Mouse (Mus musculus) liver, embryonic 11.5 days (tissue): ENCODE results near the gene 6030458C11Rik. TPM values are rescaled to one million over a fixed set of nuclear protein-coding genes. Genes with fewer than 3 reads are reported as not detected.

Source experiments
- ATAC-seq: fragments of 200-750 bp; cut with Nextera tagmentation; replicated peaks from 2 replicates; pipeline ENCODE4 v1.8.0; 2017; ENCODE audit warnings: moderate number of reproducible peaks, mild to moderate bottlenecking, moderate TSS enrichment, moderate library complexity; ENCODE audit not compliant: low FRiP score
- DNase-seq: peaks from one replicate; pipeline ENCODE4 v3.0.0-alpha.2; 2017; ENCODE audit warnings: low spot score
- H3K27ac ChIP-seq: fragments of 300-500 bp; sonication (generic); 2 replicates; pipeline ENCODE4 v1.5.1; 2014; ENCODE audit warnings: mild to moderate bottlenecking, low read depth, low read length, control low read depth
- H3K27me3 ChIP-seq: fragments of 300-500 bp; sonication (generic); replicated peaks from 2 replicates; pipeline ENCODE4 v1.6.1; 2014; ENCODE audit warnings: low read length, mixed read lengths; ENCODE audit not compliant: control insufficient read depth, insufficient read depth
- H3K36me3 ChIP-seq: fragments of 300-500 bp; sonication (generic); 2 replicates; pipeline ENCODE4 v1.6.1; 2014; ENCODE audit warnings: mild to moderate bottlenecking, low read length, moderate library complexity, mixed read lengths; ENCODE audit not compliant: control insufficient read depth, insufficient read depth
- H3K4me1 ChIP-seq: fragments of 300-500 bp; sonication (generic); replicated peaks from 2 replicates; pipeline ENCODE4 v1.6.1; 2014; ENCODE audit warnings: low read length, mixed read lengths; ENCODE audit not compliant: control insufficient read depth, insufficient read depth
- H3K4me2 ChIP-seq: fragments of 300-500 bp; sonication (generic); 2 replicates; pipeline ENCODE4 v1.6.1; 2014; ENCODE audit warnings: mild to moderate bottlenecking, control low read depth, moderate library complexity
- H3K4me3 ChIP-seq: fragments of 300-500 bp; sonication (generic); 2 replicates; pipeline ENCODE4 v1.5.1; 2014; ENCODE audit warnings: low read depth, low read length, control low read depth
- H3K9ac ChIP-seq: fragments of 300-500 bp; sonication (generic); 2 replicates; pipeline ENCODE4 v1.6.1; 2014; ENCODE audit warnings: low read depth, low read length, control low read depth
- H3K9me3 ChIP-seq: fragments of 300-500 bp; sonication (generic); 2 replicates; pipeline ENCODE4 v1.6.1; 2016; ENCODE audit warnings: low read length, inconsistent platforms, mixed read lengths; ENCODE audit not compliant: control insufficient read depth
- WGBS: fragments of 180-500 bp; shearing (Covaris S2); extraction: QIAGEN DNeasy Blood & Tissue Kit; methylation state at CpG from one replicate; pipeline ENCODE4 v1.1.7; 2014; 5-methylcytosine and 5-hydroxymethylcytosine counted together
- polyA plus RNA-seq: library from polyadenylated mRNA; unstranded; fragments of >200 nt; fragmentation: Nextera tagmentation; extraction: Ambion mirVana; gene quantifications from 2 replicates; pipeline ENCODE4 v1.2.1, GENCODE M21; 2014

6030458C11Rik gene
- polyA plus RNA-seq, result 54.8 and 60.1 TPM in 2 replicates

DNA sequence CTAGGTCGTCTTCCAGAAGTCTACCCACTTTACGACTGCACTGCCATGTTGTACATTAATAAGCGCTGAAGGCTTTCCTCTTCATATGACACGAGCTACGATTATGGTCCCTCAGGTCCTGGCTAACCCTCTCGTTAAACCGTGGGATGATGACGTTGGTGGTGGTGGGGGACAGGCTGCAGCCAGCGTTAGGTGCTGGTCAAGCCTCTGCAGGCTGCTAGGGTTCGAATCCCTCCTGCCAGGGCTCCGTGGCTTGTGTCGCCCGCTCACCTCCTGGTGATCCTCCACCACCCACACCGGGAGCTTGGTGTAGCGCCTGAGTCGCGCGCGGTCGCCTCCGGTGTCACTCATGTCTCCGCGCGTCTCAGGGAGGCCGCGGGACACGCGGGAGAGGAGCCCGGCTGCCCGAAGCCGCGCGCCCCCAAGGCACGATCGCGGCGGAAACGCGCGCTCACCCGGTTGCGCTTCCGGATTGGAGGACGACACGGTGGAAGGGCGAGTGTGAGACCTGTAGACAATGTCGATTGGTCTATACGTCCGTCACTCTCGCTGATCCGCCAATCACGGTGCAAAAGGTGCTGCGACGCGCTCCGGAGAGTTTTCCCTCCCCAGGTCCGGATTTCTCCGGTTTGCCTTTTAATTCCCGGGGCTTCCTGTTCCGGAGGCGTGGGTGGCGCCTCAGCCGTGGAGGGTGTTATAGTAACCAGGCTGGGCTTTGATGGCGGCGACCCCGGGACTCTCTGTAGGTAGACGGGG, at the start of gene 6030458C11Rik, which contains the start of gene Drosha:
6030458C11Rik (minus strand) TSS at position 453 of the 756 bp plus-strand sequence.
Drosha (plus strand) TSS at position 619 of the 756 bp plus-strand sequence.
- Histone ChIP-seq H3K36me3 (peaks cover 18% of the 10 kb centered on the region), H3K4me3 (peak within 1 kb of the TSS; percentile 82), H3K4me1 (peaks cover 12% of the 10 kb centered on the region), H3K4me2 (peak within 1 kb of the TSS; percentile 79), H3K9ac (peak within 1 kb of the TSS; percentile 92), H3K27ac (peak within 1 kb of the TSS; percentile 91), H3K27me3 (no peaks in the 10 kb centered on the region), H3K9me3 (no peaks in the 10 kb centered on the region)
- under 1% methylated on average over 67 of the region's 67 CpGs for WGBS
- ATAC-seq (peak; percentile 97), DNase-seq (peak; percentile 89)

DNA sequence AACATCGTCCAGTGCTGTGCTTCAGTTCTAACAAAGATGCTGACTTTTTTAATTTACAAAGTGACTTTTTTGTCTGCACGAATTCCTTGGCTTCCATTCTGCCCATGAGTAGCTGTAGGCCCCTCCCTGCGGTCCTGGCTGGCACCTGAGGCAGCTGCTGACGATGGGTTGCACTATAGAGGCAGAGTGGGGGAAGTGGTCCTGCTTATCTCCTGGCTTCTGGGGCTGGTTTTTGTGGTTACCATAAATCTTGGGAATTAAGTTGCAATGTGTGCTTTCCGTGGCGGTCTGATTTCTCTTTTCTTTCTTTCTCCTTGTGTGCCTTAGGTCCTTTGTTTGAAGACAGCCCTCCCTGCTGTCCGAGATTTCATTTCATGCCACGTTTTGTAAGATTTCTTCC, 42.8 kb upstream of the 6030458C11Rik start:
- WGBS, result 61% methylated on average over 8 of the region's 8 CpGs
- no peak overlapping the region for H3K27ac ChIP-seq
- no peak overlapping the region for H3K4me2 ChIP-seq
- no peak overlapping the region for H3K9ac ChIP-seq
- H3K36me3 ChIP-seq, result peaks cover 20% of the 10 kb centered on the region; the same call in 1 of the 2 replicates
- ATAC-seq (no peak), DNase-seq (no peak)
- H3K4me3 ChIP-seq, result no peak overlapping the region
- peaks cover 3% of the 10 kb centered on the region; the same call in 1 of the 2 replicates for H3K4me1 ChIP-seq
- no peaks in the 10 kb centered on the region for H3K27me3 ChIP-seq
- no peaks in the 10 kb centered on the region for H3K9me3 ChIP-seq

DNA sequence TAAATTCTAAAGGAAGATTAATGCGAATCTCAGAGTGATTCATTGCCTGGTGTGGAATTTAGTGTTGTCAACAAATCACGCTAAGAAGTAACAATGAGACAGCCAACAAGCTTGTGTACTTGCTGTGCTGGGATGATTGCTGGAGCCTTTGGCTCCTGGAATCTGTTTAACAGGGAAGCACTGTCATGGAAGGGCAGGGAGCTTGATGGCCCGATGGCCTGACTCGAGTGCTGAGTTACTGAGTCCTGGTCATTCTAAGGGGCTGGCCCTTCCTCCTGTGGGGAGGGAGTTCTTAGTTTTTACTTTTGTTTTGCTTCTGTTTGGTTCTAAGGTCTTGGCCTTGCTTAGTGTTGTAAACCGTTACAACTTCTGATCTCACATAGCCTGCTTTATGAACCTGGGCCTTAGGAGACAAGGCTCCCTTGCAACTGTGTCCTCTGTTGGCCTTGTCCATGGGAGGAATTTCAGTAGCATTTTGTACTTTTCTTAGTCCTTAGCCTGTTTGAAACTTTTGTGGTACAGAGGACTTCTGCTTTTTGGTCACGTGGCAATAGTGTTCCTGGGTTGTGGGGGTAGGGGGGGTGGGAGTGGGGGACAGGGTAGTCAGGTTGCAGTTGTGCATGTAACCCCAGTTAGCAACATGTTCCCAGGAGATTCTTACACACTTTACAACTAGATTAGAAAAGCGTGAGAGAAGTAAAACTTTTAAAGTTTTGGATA, 41.3 kb upstream of the 6030458C11Rik start:
- Histone ChIP-seq H3K27me3 (no peaks in the 10 kb centered on the region), H3K9ac (no peak overlapping the region), H3K27ac (no peak overlapping the region), H3K9me3 (no peaks in the 10 kb centered on the region), H3K36me3 (peaks cover 24% of the 10 kb centered on the region; the same call in 1 of the 2 replicates), H3K4me3 (no peak overlapping the region), H3K4me1 (peaks cover 3% of the 10 kb centered on the region; the same call in 1 of the 2 replicates), H3K4me2 (no peak overlapping the region)
- WGBS, result 72% methylated on average over 7 of the region's 7 CpGs
- DNase-seq (no peak), ATAC-seq (no peak)

DNA sequence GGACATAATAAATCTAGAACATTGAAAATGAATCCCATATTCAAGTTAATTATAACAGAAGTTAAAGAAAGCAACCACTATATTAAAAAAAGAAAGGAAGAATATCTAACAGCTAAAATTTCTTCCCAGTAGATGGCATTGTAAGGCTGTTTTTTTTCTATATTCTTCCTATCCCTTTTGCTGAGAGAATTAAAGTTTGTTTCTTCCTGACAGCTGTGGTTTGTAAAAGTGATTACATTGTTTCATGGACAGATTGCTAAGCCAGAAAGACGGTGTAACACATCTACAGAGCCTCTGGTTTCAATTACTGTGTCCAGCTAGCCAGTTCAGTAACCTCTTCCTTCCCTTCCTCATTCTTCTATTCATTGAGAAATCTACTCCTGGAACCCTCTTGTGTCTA, 39.2 kb upstream of the 6030458C11Rik start:
- Histone ChIP-seq H3K27me3 (no peaks in the 10 kb centered on the region), H3K4me3 (no peak overlapping the region), H3K36me3 (peaks cover 25% of the 10 kb centered on the region; the same call in 1 of the 2 replicates), H3K4me2 (no peak overlapping the region), H3K27ac (no peak overlapping the region), H3K4me1 (peaks cover 6% of the 10 kb centered on the region; the same call in 1 of the 2 replicates), H3K9ac (no peak overlapping the region), H3K9me3 (no peaks in the 10 kb centered on the region)
- no peak for DNase-seq
- no peak for ATAC-seq
- 76% methylated on average over 1 of the region's 1 CpGs for WGBS

DNA sequence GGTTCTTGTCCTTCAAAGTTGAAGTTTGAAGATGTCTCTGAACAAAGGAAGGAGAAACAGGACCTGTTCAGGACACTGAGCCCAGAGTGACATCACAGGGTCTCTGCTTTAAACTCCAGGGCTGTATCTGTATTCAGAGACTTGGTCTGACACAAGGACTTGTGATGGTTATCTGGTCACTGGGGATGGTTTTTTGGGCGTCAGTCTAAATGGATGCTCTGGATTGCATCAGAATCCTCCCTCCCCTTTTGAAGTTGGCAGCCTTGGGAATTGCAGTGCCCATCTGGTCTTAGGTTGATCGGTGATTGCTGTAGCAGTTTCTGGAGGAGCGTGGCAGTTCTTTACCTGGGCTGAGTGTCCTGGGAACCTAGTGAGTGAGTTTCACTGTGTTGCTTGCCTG, 37.6 kb upstream of the 6030458C11Rik start:
- no peak overlapping the region for H3K27ac ChIP-seq
- H3K4me2 ChIP-seq, result no peak overlapping the region
- peaks cover 22% of the 10 kb centered on the region; the same call in 1 of the 2 replicates for H3K36me3 ChIP-seq
- peaks cover 17% of the 10 kb centered on the region; the same call in 1 of the 2 replicates for H3K4me1 ChIP-seq
- WGBS, result 76% methylated on average over 3 of the region's 3 CpGs
- ATAC-seq (no peak), DNase-seq (no peak)
- H3K9ac ChIP-seq, result no peak overlapping the region
- H3K27me3 ChIP-seq, result no peaks in the 10 kb centered on the region
- H3K4me3 ChIP-seq, result no peak overlapping the region
- no peaks in the 10 kb centered on the region for H3K9me3 ChIP-seq

- ATAC-seq (peak; percentile 65; the same call in 1 of the 2 replicates), DNase-seq (no peak)
- Histone ChIP-seq H3K9me3 (no peaks in the 10 kb centered on the region), H3K4me2 (peak overlapping the region; percentile 38), H3K36me3 (peaks cover 32% of the 10 kb centered on the region; the same call in 1 of the 2 replicates), H3K4me1 (peaks cover 17% of the 10 kb centered on the region; the same call in 1 of the 2 replicates), H3K27me3 (no peaks in the 10 kb centered on the region), H3K4me3 (no peak overlapping the region), H3K27ac (peak overlapping the region; percentile 78), H3K9ac (peak overlapping the region; percentile 32)
- WGBS, result 69% methylated on average over 3 of the region's 3 CpGs
Measured at GRCm38 (mm10) chr15:12858645-12859044, 34.2 kb upstream of the 6030458C11Rik start.

GRCm38 (mm10) chr15:12857840-12858516, 33.5 kb upstream of the 6030458C11Rik start:
- ATAC-seq (peak; percentile 90), DNase-seq (no peak)
- Histone ChIP-seq H3K9ac (peak overlapping the region; percentile 32), H3K36me3 (peaks cover 32% of the 10 kb centered on the region; the same call in 1 of the 2 replicates), H3K9me3 (no peaks in the 10 kb centered on the region), H3K4me3 (no peak overlapping the region), H3K4me2 (peak overlapping the region; percentile 38), H3K27me3 (no peaks in the 10 kb centered on the region), H3K27ac (peak overlapping the region; percentile 78), H3K4me1 (peaks cover 17% of the 10 kb centered on the region; the same call in 1 of the 2 replicates)
- WGBS, result 60% methylated on average over 12 of the region's 12 CpGs

GRCm38 (mm10) chr15:12856780-12857179, 32.3 kb upstream of the 6030458C11Rik start:
- 94% methylated on average over 6 of the region's 6 CpGs for WGBS
- no peak for ATAC-seq
- peaks cover 32% of the 10 kb centered on the region for H3K36me3 ChIP-seq

More at GRCm38 (mm10) chr15:12856780-12857179, 32.3 kb upstream of the 6030458C11Rik start:
- Histone ChIP-seq H3K4me3 (no peak overlapping the region), H3K9me3 (no peaks in the 10 kb centered on the region), H3K4me1 (peaks cover 17% of the 10 kb centered on the region; the same call in 1 of the 2 replicates), H3K4me2 (no peak overlapping the region), H3K27ac (no peak overlapping the region), H3K9ac (no peak overlapping the region), H3K27me3 (no peaks in the 10 kb centered on the region)
- no peak for DNase-seq
